Mouse (Mus musculus) heart, postnatal 0 days (tissue): ENCODE measurements around the gene 5830411N06Rik. TPM values are rescaled to one million over a fixed set of nuclear protein-coding genes. Genes with fewer than 3 reads are reported as not detected.

Experiments
- ATAC-seq: fragments of 200-750 bp; cut with Nextera tagmentation; 2 replicates; pipeline ENCODE4 v1.8.0; 2017; ENCODE audit warnings: low read depth, moderate number of reproducible peaks, moderate library complexity; ENCODE audit not compliant: insufficient read depth
- DNase-seq: peaks from one replicate; pipeline ENCODE4 v3.0.0-alpha.2; 2016; ENCODE audit warnings: low spot score
- H3K27ac ChIP-seq: fragments of 300-500 bp; sonication (generic); 2 replicates; pipeline ENCODE4 v1.5.1; 2014; ENCODE audit warnings: low read depth, mild to moderate bottlenecking
- H3K27me3 ChIP-seq: fragments of 300-500 bp; sonication (generic); 2 replicates; pipeline ENCODE4 v1.6.1; 2014; ENCODE audit warnings: low read length, mixed read lengths; ENCODE audit not compliant: control insufficient read depth, insufficient read depth
- H3K36me3 ChIP-seq: fragments of 300-500 bp; sonication (generic); replicated peaks from 2 replicates; pipeline ENCODE4 v1.6.1; 2014; ENCODE audit warnings: low read length, mixed read lengths; ENCODE audit not compliant: control insufficient read depth, insufficient read depth
- H3K4me1 ChIP-seq: fragments of 300-500 bp; sonication (generic); 2 replicates; pipeline ENCODE4 v1.6.1; 2014; ENCODE audit warnings: antibody characterized with exemption; ENCODE audit not compliant: control insufficient read depth, insufficient read depth
- H3K4me2 ChIP-seq: fragments of 300-500 bp; sonication (generic); 2 replicates; pipeline ENCODE4 v1.6.1; 2014; ENCODE audit warnings: low read depth, mild to moderate bottlenecking, low read length, moderate library complexity
- H3K4me3 ChIP-seq: fragments of 300-500 bp; sonication (generic); 2 replicates; pipeline ENCODE4 v1.5.1; 2014; ENCODE audit warnings: low read depth, low read length
- H3K9ac ChIP-seq: fragments of 300-500 bp; sonication (generic); replicated peaks from 2 replicates; pipeline ENCODE4 v1.6.1; 2014; ENCODE audit warnings: low read depth, low read length, mixed read lengths
- H3K9me3 ChIP-seq: fragments of 300-500 bp; sonication (generic); replicated peaks from 2 replicates; pipeline ENCODE4 v1.6.1; 2016; ENCODE audit warnings: low read length; ENCODE audit not compliant: control insufficient read depth
- CTCF ChIP-seq: IDR thresholded peaks from 2 replicates; pipeline ENCODE4 v1.5.1; 2016; ENCODE audit warnings: antibody characterized with exemption, control low read depth, low read depth
- EP300 ChIP-seq: IDR thresholded peaks from 2 replicates; pipeline ENCODE4 v1.6.1; 2016; ENCODE audit warnings: antibody characterized with exemption, low read depth
- WGBS: fragments of 180-500 bp; shearing (Covaris S2); extraction: QIAGEN DNeasy Blood & Tissue Kit; methylation state at CpG from one replicate; pipeline ENCODE4 v1.1.7; 2014; 5-methylcytosine and 5-hydroxymethylcytosine counted together
- polyA plus RNA-seq: library from polyadenylated mRNA; unstranded; fragments of >200 nt; fragmentation: Nextera tagmentation; extraction: Ambion mirVana; gene quantifications from 2 replicates; pipeline ENCODE4 v1.2.1, GENCODE M21; 2015
- total RNA-seq: library from RNA; depleted of rRNA; stranded (reverse); fragments of >200 nt; gene quantifications from 2 replicates; pipeline ENCODE4 v1.2.3, GENCODE M21; 2014; ENCODE audit warnings: low replicate concordance

The 5830411N06Rik gene
- total and polyA plus RNA-seq, 2 experiments from 2014 or later, result not detected

- TF ChIP-seq CTCF (no peak), EP300 (no peak)
- WGBS, result 53% methylated on average over 2 of the region's 2 CpGs
- no peak overlapping the region for H3K9ac ChIP-seq
- H3K36me3 ChIP-seq, result no peaks in the 10 kb centered on the region
- DNase-seq, result no peak
- H3K4me3 ChIP-seq, result no peak overlapping the region
- H3K27ac ChIP-seq, result no peak overlapping the region
- ATAC-seq, result no peak
- H3K4me2 ChIP-seq, result no peak overlapping the region
- no peaks in the 10 kb centered on the region for H3K9me3 ChIP-seq
- no peaks in the 10 kb centered on the region for H3K4me1 ChIP-seq
- no peaks in the 10 kb centered on the region for H3K27me3 ChIP-seq
These were observed 16.1 kb upstream of the 5830411N06Rik start for GRCm38 (mm10) chr7:140231026-140231425.

GRCm38 (mm10) chr7:140233696-140234095 is 13.4 kb upstream of the 5830411N06Rik start:
- WGBS, result 83% methylated on average over 3 of the region's 3 CpGs
- Histone ChIP-seq H3K36me3 (no peaks in the 10 kb centered on the region), H3K27ac (no peak overlapping the region), H3K9me3 (no peaks in the 10 kb centered on the region), H3K4me2 (no peak overlapping the region), H3K4me3 (no peak overlapping the region), H3K27me3 (no peaks in the 10 kb centered on the region), H3K4me1 (no peaks in the 10 kb centered on the region), H3K9ac (no peak overlapping the region)
- TF ChIP-seq EP300, result no peak
- TF ChIP-seq CTCF, result no peak
- DNase-seq, result no peak
- ATAC-seq, result no peak

GRCm38 (mm10) chr7:140253780-140254299 is 6.8 kb downstream of the 5830411N06Rik start:
- no peak for DNase-seq
- Histone ChIP-seq H3K9ac (no peak overlapping the region), H3K27me3 (no peaks in the 10 kb centered on the region), H3K36me3 (no peaks in the 10 kb centered on the region), H3K4me1 (no peaks in the 10 kb centered on the region), H3K9me3 (0 out of 2 replicates have a peak, but pooled peaks cover 5% of the 10 kb centered on the region), H3K4me2 (no peak overlapping the region), H3K4me3 (no peak overlapping the region), H3K27ac (no peak overlapping the region)
- 79% methylated on average over 7 of the region's 7 CpGs for WGBS
- no peak for ATAC-seq
- TF ChIP-seq EP300 (no peak), CTCF (no peak)

GRCm38 (mm10) chr7:140295746-140296145 is 48.7 kb downstream of the 5830411N06Rik start:
- Histone ChIP-seq H3K9ac (no peak overlapping the region), H3K4me2 (no peak overlapping the region), H3K36me3 (no peaks in the 10 kb centered on the region), H3K4me1 (no peaks in the 10 kb centered on the region), H3K27ac (no peak overlapping the region), H3K9me3 (0 out of 2 replicates have a peak, but pooled peaks cover 4% of the 10 kb centered on the region), H3K27me3 (no peaks in the 10 kb centered on the region), H3K4me3 (no peak overlapping the region)
- TF ChIP-seq EP300 (no peak), CTCF (no peak)
- WGBS, result 83% methylated on average over 9 of the region's 9 CpGs
- DNase-seq (no peak), ATAC-seq (no peak)

- Histone ChIP-seq H3K4me1 (no peaks in the 10 kb centered on the region), H3K27me3 (no peaks in the 10 kb centered on the region)
- 67% methylated on average over 6 of the region's 6 CpGs for WGBS
These were observed 49.8 kb downstream of the 5830411N06Rik start for GRCm38 (mm10) chr7:140296876-140297275.

GRCm38 (mm10) chr7:140299416-140299815 is 52.3 kb downstream of the 5830411N06Rik start:
- DNase-seq, result no peak
- Histone ChIP-seq H3K36me3 (no peaks in the 10 kb centered on the region), H3K27me3 (no peaks in the 10 kb centered on the region), H3K27ac (no peak overlapping the region), H3K4me2 (no peak overlapping the region), H3K9me3 (0 out of 2 replicates have a peak, but pooled peaks cover 4% of the 10 kb centered on the region), H3K9ac (no peak overlapping the region), H3K4me1 (no peaks in the 10 kb centered on the region), H3K4me3 (no peak overlapping the region)
- 67% methylated on average over 3 of the region's 3 CpGs for WGBS
- no peak for TF ChIP-seq EP300
- TF ChIP-seq CTCF, result no peak
- ATAC-seq, result no peak

More at GRCm38 (mm10) chr7:140296876-140297275, 49.8 kb downstream of the 5830411N06Rik start:
- 0 out of 2 replicates have a peak, but pooled peaks cover 4% of the 10 kb centered on the region for H3K9me3 ChIP-seq
- H3K4me2 ChIP-seq, result no peak overlapping the region
- H3K9ac ChIP-seq, result no peak overlapping the region
- no peak for ATAC-seq
- H3K4me3 ChIP-seq, result no peak overlapping the region
- TF ChIP-seq EP300 (no peak), CTCF (no peak)
- no peak overlapping the region for H3K27ac ChIP-seq
- no peak for DNase-seq
- H3K36me3 ChIP-seq, result no peaks in the 10 kb centered on the region
